Mouse (Mus musculus) liver, postnatal 0 days (tissue): ENCODE results near the gene Zg16.

Experiments used
- CTCF ChIP-seq: sonication (generic); IDR thresholded peaks from 2 replicates; pipeline ENCODE4 v1.5.1; 2016; ENCODE audit warnings: antibody characterized with exemption, low read depth
- EP300 ChIP-seq: IDR thresholded peaks from 2 replicates; pipeline ENCODE4 v1.6.1; 2016; ENCODE audit warnings: antibody characterized with exemption, low read depth, mild to moderate bottlenecking

DNA sequence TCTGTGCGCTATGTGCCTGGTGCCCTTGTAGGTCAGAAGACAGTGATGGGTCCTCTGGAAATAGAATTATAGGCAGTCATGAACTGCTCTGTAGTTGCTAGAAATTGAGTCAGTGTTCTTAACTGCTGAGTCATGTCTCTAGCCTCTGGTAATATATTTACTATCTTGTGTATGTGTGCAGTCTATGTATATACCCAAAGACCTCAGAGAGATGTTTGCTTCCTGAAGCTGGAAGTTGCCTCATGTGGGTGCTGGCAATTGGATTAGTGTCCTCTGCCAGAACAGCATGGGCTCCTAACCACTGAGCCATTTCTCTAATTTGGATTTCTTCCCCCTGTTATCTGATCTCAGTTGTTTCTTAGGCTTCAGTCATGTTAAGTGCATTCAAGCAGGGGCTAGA is 57.0 kb downstream of the Zg16 start:
- no peak for TF ChIP-seq EP300
- no peak for TF ChIP-seq CTCF
